Mouse (Mus musculus) testis, adult 2 months (tissue): ENCODE results near the gene Sspn. TPM values are rescaled to one million over a fixed set of nuclear protein-coding genes. Genes with fewer than 3 reads are reported as not detected.
A peak's percentile ranks its signal among the peaks of the same experiment; 100 is the strongest.

ENCODE experiments used
- H3K27ac ChIP-seq: fragments of 200-500 bp; 2 replicates; pipeline ENCODE4 v1.5.1; 2012; ENCODE audit warnings: low read depth, low read length; ENCODE audit not compliant: control insufficient read depth, insufficient read depth
- H3K27me3 ChIP-seq: fragments of 200-500 bp; 2 replicates; pipeline ENCODE4 v1.6.1; 2012; ENCODE audit warnings: mild to moderate bottlenecking, low read length, moderate library complexity; ENCODE audit not compliant: control insufficient read depth, insufficient read depth
- H3K36me3 ChIP-seq: fragments of 200-500 bp; 2 replicates; pipeline ENCODE4 v1.6.1; 2012; ENCODE audit warnings: mild to moderate bottlenecking, low read length; ENCODE audit not compliant: control insufficient read depth, insufficient read depth
- H3K4me1 ChIP-seq: fragments of 200-500 bp; 2 replicates; pipeline ENCODE4 v1.6.1; 2012; ENCODE audit warnings: low read length; ENCODE audit not compliant: control insufficient read depth, insufficient read depth
- H3K4me3 ChIP-seq: fragments of 200-500 bp; 2 replicates; pipeline ENCODE4 v1.5.1; 2012; ENCODE audit warnings: low read depth, mild to moderate bottlenecking, low read length, moderate library complexity, mixed read lengths; ENCODE audit not compliant: control insufficient read depth
- CTCF ChIP-seq: fragments of 200-500 bp; IDR thresholded peaks from 2 replicates; pipeline ENCODE4 v1.5.1; 2012; ENCODE audit warnings: low read depth, mild to moderate bottlenecking, inconsistent platforms, low read length, moderate library complexity; ENCODE audit not compliant: control insufficient read depth, insufficient read depth, insufficient replicate concordance
- POLR2A ChIP-seq: fragments of 200-500 bp; IDR thresholded peaks from 2 replicates; pipeline ENCODE4 v1.6.1; 2012; ENCODE audit warnings: low read depth, mild to moderate bottlenecking, inconsistent platforms, low read length, moderate library complexity; ENCODE audit not compliant: control insufficient read depth
- polyA plus RNA-seq: library from polyadenylated mRNA; depleted of rRNA; stranded (reverse); fragments of >200 nt; gene quantifications from 2 replicates; pipeline ENCODE4 v1.2.3, GENCODE M21; 2012

The Sspn gene
- polyA plus RNA-seq, 1 experiment, result 1.0 TPM

- no peak overlapping the region for H3K27ac ChIP-seq
- no peaks in the 10 kb centered on the region for H3K27me3 ChIP-seq
- no peaks in the 10 kb centered on the region for H3K36me3 ChIP-seq
- no peak overlapping the region for H3K4me3 ChIP-seq
- H3K4me1 ChIP-seq, result no peaks in the 10 kb centered on the region
- no peak for TF ChIP-seq POLR2A
- no peak for TF ChIP-seq CTCF
These were observed 46.5 kb downstream of the Sspn start for GRCm38 (mm10) chr6:145977771-145978450.

GRCm38 (mm10) chr6:145981074-145981473, 49.6 kb downstream of the Sspn start:
- H3K36me3 ChIP-seq, result no peaks in the 10 kb centered on the region

GRCm38 (mm10) chr6:145982335-145982734, 50.9 kb downstream of the Sspn start:
- TF ChIP-seq POLR2A, result no peak
- no peak for TF ChIP-seq CTCF
- H3K27ac ChIP-seq, result no peak overlapping the region
- H3K4me3 ChIP-seq, result no peak overlapping the region
- H3K4me1 ChIP-seq, result no peaks in the 10 kb centered on the region
- H3K27me3 ChIP-seq, result no peaks in the 10 kb centered on the region
- no peaks in the 10 kb centered on the region for H3K36me3 ChIP-seq

More at GRCm38 (mm10) chr6:145981074-145981473, 49.6 kb downstream of the Sspn start:
- no peak overlapping the region for H3K4me3 ChIP-seq
- TF ChIP-seq POLR2A (no peak), CTCF (no peak)
- H3K27me3 ChIP-seq, result no peaks in the 10 kb centered on the region
- no peaks in the 10 kb centered on the region for H3K4me1 ChIP-seq
- H3K27ac ChIP-seq, result no peak overlapping the region

GRCm38 (mm10) chr6:145990578-145990977, 59.1 kb downstream of the Sspn start:
- Histone ChIP-seq H3K4me3 (no peak overlapping the region), H3K4me1 (peaks cover 2% of the 10 kb centered on the region), H3K36me3 (no peaks in the 10 kb centered on the region), H3K27ac (no peak overlapping the region), H3K27me3 (no peaks in the 10 kb centered on the region)
- no peak for TF ChIP-seq POLR2A
- TF ChIP-seq CTCF, result no peak

- peaks cover 2% of the 10 kb centered on the region for H3K4me1 ChIP-seq
- H3K27me3 ChIP-seq, result no peaks in the 10 kb centered on the region
- H3K27ac ChIP-seq, result no peak overlapping the region
- H3K36me3 ChIP-seq, result no peaks in the 10 kb centered on the region
- peak overlapping the region; percentile 15 for H3K4me3 ChIP-seq
- TF ChIP-seq CTCF (no peak), POLR2A (no peak)
These were observed 61.1 kb downstream of the Sspn start for GRCm38 (mm10) chr6:145992526-145992925.

- Histone ChIP-seq H3K36me3 (no peaks in the 10 kb centered on the region), H3K27me3 (no peaks in the 10 kb centered on the region), H3K4me1 (peaks cover 2% of the 10 kb centered on the region), H3K27ac (no peak overlapping the region), H3K4me3 (no peak overlapping the region)
- TF ChIP-seq POLR2A (no peak), CTCF (no peak)
These were observed 61.5 kb downstream of the Sspn start for GRCm38 (mm10) chr6:145992985-145993384.

GRCm38 (mm10) chr6:145998314-145999007, 67.0 kb downstream of the Sspn start:
- H3K36me3 ChIP-seq, result no peaks in the 10 kb centered on the region
- no peaks in the 10 kb centered on the region for H3K4me1 ChIP-seq
- TF ChIP-seq CTCF, result no peak
- TF ChIP-seq POLR2A, result no peak
- H3K27ac ChIP-seq, result no peak overlapping the region
- no peak overlapping the region for H3K4me3 ChIP-seq
- no peaks in the 10 kb centered on the region for H3K27me3 ChIP-seq

- H3K4me3 ChIP-seq, result no peak overlapping the region
- no peaks in the 10 kb centered on the region for H3K27me3 ChIP-seq
- no peaks in the 10 kb centered on the region for H3K36me3 ChIP-seq
- no peak overlapping the region for H3K27ac ChIP-seq
- TF ChIP-seq POLR2A (no peak), CTCF (no peak)
- H3K4me1 ChIP-seq, result peaks cover 5% of the 10 kb centered on the region
These were observed 69.3 kb downstream of the Sspn start for GRCm38 (mm10) chr6:146000767-146001166.
